Mouse (Mus musculus) megakaryocyte, embryonic 14.5 days (primary cell): Measurements from ENCODE around the gene Glis1. TPM values are rescaled to one million over a fixed set of nuclear protein-coding genes. Genes with fewer than 3 reads are reported as not detected.
A peak's percentile ranks its signal among the peaks of the same experiment; 100 is the strongest.

Source experiments
- H3K27me3 ChIP-seq: replicated peaks from 2 replicates; pipeline ENCODE3; 2012; ENCODE audit warnings: inconsistent platforms
- H3K36me3 ChIP-seq: replicated peaks from 2 replicates; pipeline ENCODE3; 2012; ENCODE audit warnings: low read length, inconsistent platforms, mixed read lengths
- H3K4me1 ChIP-seq: 2 replicates; pipeline ENCODE4 v1.6.1; 2012; ENCODE audit warnings: inconsistent platforms
- H3K4me3 ChIP-seq: replicated peaks from 2 replicates; pipeline ENCODE3; 2012; ENCODE audit warnings: moderate library complexity, mild to moderate bottlenecking, inconsistent platforms
- H3K9me3 ChIP-seq: 2 replicates; pipeline ENCODE4 v1.6.1; 2012; ENCODE audit warnings: inconsistent platforms
- FLI1 ChIP-seq: IDR thresholded peaks from 2 replicates; pipeline ENCODE4 v1.6.1; 2012; ENCODE audit warnings: low read length, inconsistent platforms, mixed read lengths
- GATA1 ChIP-seq: IDR thresholded peaks from 3 replicates; pipeline ENCODE4 v1.6.1; 2012; ENCODE audit warnings: mixed read lengths, low read length, inconsistent platforms, borderline replicate concordance
- polyA plus RNA-seq: library from polyadenylated mRNA; stranded (reverse); fragments of >175 nt; gene quantifications from 2 replicates; pipeline ENCODE4 v1.2.3, GENCODE M21; 2012; ENCODE audit warnings: low replicate concordance; ENCODE audit not compliant: insufficient read depth

Gene Glis1
- polyA plus RNA-seq, 1 experiment, result 0.68 TPM

DNA sequence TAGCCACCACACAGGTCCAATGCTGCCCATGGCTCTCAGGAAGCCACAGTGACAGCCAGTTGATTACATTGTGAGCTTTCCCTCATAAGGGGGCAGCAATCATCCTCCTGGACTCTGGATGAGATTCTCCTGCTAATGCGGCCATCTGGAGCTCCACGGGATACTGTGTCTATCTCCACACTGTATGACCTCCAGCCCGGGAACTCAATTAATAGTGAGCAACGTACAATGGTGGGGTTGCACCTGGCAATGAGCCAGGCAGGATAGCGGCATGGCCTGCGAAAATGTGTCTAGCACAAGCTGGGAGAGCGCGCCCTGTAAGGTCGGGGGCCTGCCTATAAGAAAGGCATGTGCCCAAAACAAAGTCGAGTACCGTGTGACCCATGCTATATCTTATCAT lies 226.3 kb downstream of the Glis1 start:
- peaks cover 49% of the 10 kb centered on the region for H3K27me3 ChIP-seq
- H3K36me3 ChIP-seq, result no peaks in the 10 kb centered on the region
- no peaks in the 10 kb centered on the region for H3K4me1 ChIP-seq
- no peaks in the 10 kb centered on the region for H3K9me3 ChIP-seq
- no peak overlapping the region for H3K4me3 ChIP-seq
- TF ChIP-seq GATA1 (no peak), FLI1 (no peak)

DNA sequence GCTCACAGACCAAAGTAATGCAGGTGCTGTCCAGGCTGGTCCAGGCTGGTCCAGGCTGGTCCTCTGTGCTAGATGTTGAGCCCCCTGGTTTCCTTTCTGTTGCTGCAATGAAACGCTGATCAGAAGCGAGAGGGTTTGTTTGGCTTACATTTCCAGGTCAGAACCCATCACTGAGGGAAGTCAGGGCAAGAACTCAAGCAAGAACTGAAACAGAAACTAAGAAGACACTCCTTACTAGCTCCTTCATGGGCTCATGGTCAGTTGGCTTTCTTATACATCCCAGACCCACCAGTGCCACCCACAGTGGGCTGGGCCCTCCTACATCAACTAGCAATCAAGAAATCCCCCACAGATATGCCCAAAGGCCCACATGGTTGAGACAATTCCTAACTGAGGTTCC lies 234.1 kb downstream of the Glis1 start:
- no peak overlapping the region for H3K4me3 ChIP-seq
- H3K36me3 ChIP-seq, result no peaks in the 10 kb centered on the region
- no peaks in the 10 kb centered on the region for H3K4me1 ChIP-seq
- H3K9me3 ChIP-seq, result no peaks in the 10 kb centered on the region
- peaks cover 56% of the 10 kb centered on the region for H3K27me3 ChIP-seq
- TF ChIP-seq FLI1, result no peak
- TF ChIP-seq GATA1, result no peak

DNA sequence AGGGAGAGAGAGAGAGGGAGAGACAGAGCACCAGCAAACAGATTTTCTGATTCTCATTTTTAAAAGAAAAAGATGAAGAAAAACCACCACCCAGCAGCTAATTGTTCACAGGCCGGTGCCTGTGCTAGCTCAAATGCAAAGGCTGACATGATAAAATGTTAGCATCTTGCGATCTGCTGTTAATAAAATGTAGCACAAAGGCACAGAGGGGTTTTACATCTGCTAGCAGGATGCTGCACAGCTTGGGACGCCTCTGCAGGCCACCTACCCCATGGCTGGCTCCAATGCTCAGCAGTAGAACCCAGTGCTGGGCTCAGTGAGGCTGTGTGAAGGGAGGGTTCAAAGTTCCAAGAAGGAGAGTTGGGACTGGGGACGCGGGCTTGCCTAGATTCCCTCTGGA lies 236.3 kb downstream of the Glis1 start:
- no peaks in the 10 kb centered on the region for H3K9me3 ChIP-seq
- TF ChIP-seq GATA1 (no peak), FLI1 (no peak)

DNA sequence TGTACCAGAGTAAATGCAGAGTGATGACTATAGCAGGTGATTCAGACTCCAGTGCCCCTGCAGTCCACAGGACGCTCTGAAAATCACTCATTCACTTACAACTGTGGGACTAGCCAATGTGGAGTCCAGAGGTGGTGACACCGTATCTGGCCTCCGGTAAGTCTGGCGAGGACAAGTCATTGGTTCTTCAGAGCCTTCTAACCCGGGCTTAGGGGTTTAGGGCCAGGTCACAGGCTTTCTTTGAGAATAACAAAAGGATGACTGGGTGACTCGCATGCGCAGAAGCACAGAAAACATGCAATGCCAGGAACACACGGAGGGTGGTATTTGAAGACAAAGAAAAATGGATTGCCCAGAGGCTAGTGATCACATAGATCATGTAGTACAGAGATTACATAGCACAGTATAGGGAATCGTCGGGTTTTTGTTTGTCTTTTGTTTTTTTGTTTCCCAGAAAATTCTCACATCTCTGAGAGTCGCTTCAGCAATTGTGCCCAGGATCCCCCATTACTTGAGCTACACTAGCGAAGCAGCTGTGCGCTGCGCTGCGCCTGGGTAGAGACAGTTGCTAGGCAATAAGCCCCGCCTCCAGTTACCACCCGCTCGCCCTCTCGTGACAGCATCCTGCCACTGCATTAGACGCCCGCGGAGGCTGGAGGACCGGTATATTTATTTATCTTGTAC lies 239.4 kb downstream of the Glis1 start:
- Histone ChIP-seq H3K4me3 (peak overlapping the region; percentile 69), H3K9me3 (no peaks in the 10 kb centered on the region), H3K27me3 (peaks cover 81% of the 10 kb centered on the region), H3K4me1 (peaks cover 6% of the 10 kb centered on the region; the same call in 1 of the 2 replicates), H3K36me3 (no peaks in the 10 kb centered on the region)
- no peak for TF ChIP-seq FLI1

More for the DNA sequence above, 236.3 kb downstream of the Glis1 start:
- Histone ChIP-seq H3K36me3 (no peaks in the 10 kb centered on the region), H3K4me3 (no peak overlapping the region), H3K27me3 (peaks cover 74% of the 10 kb centered on the region), H3K4me1 (peaks cover 6% of the 10 kb centered on the region; the same call in 1 of the 2 replicates)

DNA sequence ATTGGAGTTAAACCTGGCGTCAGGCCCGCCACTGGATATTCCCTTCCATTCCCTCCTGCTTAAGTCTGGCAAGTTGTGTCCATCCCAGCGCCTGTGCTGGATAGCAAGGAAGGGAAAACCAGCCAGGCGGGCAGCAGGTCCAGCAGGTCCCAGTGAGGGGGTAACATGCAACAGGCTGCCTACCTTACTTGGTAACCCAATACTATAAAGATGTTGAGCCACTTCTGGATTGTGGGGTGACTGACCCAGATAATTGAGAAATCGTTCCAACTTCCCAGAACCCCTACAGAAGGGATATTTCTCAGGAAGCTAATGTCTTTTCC lies 239.9 kb downstream of the Glis1 start:
- H3K36me3 ChIP-seq, result no peaks in the 10 kb centered on the region
- peaks cover 6% of the 10 kb centered on the region; the same call in 1 of the 2 replicates for H3K4me1 ChIP-seq
- H3K4me3 ChIP-seq, result no peak overlapping the region
- no peaks in the 10 kb centered on the region for H3K9me3 ChIP-seq
- TF ChIP-seq FLI1 (no peak), GATA1 (no peak)
- H3K27me3 ChIP-seq, result peaks cover 82% of the 10 kb centered on the region

DNA sequence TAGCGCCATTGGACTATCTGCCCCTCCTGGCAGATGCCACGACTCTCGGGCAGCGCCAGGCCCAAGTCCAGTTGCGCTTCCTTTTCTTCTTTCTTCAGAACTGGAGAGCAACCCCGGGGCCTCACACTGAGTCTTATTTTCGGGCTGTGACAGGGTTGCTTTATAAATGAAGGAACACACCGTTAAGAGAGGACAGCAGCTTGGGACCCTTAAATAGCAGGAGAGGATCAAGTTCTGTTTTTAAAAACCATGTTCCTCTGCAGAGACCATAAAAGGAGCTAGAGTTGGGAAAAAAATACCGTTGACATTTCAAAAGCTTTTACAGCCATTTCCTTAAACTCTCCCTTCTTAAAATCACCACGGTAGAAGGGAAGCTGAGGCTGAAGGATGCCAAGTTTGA lies 241.3 kb downstream of the Glis1 start:
- Histone ChIP-seq H3K4me1 (peaks cover 6% of the 10 kb centered on the region; the same call in 1 of the 2 replicates), H3K9me3 (no peaks in the 10 kb centered on the region), H3K4me3 (no peak overlapping the region), H3K27me3 (peaks cover 85% of the 10 kb centered on the region), H3K36me3 (no peaks in the 10 kb centered on the region)
- TF ChIP-seq GATA1, result no peak
- no peak for TF ChIP-seq FLI1

DNA sequence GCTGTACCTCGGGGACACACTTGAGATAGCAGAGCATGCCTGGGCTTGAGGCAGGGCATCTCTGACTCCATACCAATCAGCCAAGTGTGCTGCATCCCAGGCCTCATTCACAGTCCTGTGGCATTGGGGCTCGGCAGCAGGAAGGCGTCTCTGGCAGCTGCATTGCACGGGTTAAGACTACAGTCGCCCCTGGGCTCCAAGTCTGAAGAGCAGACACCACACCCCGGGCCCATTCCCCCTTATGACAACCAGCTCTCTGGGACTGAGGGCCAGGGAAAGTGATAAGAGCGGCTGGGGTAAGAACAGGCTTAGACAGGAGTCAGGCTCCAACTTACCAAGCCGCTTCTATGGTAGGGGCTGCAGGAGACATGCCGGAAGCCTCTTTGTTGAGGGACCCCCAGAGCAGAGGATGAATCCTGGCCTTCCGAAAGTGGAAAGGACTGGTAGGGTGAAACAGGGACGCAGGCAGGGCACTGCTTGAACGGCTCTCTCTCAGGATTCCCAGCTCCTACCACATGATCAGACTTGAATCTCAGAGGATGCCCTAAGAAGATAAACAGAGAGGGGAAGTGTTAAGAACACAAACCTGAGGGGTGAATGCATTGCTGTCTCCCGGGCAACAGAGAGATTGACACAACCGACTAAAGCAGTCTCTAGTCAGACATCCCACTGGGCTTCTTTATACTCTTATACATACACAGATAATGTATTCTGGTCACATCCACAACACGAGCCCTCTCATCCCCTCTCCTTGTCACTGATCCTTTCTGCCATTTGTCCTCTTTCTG lies 246.1 kb downstream of the Glis1 start:
- TF ChIP-seq FLI1 (no peak), GATA1 (no peak)
- Histone ChIP-seq H3K27me3 (peaks cover 64% of the 10 kb centered on the region), H3K36me3 (no peaks in the 10 kb centered on the region), H3K4me1 (no peaks in the 10 kb centered on the region; the same call in 1 of the 2 replicates), H3K9me3 (no peaks in the 10 kb centered on the region), H3K4me3 (no peak overlapping the region)

DNA sequence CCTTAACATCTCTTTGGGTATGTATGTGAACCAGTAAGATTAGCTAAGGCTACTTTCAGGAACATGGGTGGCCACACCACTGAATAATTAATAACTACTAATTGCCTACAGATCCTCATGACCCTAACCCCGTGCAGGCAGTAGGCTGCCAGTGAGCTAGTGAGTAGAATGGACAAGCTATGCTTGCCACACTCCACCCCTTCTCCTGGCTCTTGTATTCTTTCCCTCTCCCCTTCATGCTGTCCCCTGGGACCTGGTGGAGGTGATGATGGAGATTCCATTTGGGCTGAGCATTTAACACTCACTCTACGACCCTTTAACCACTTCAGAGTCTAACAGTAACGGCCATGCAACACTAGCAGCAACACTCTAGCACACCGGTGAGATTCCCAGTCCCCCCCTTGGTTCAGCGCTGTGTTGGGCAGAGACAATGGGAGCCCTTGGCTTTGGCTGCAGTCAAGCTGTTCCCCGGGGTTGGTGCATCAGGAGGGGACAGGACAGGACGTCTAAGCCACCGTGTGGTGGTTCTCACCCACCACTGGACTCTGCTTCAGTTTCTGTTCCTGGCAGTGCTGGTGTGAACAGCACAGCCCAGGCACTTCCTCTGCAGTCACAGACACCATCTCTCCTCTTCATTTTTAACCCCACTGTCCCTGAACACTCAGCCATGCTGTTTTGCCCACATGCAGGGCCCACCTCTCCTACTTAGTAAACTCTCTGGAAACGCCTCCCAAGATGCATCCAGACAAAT lies 246.9 kb downstream of the Glis1 start:
- Histone ChIP-seq H3K4me3 (no peak overlapping the region), H3K4me1 (no peaks in the 10 kb centered on the region; the same call in 1 of the 2 replicates), H3K27me3 (peaks cover 63% of the 10 kb centered on the region), H3K9me3 (no peaks in the 10 kb centered on the region), H3K36me3 (no peaks in the 10 kb centered on the region)
- TF ChIP-seq FLI1 (no peak), GATA1 (no peak)

DNA sequence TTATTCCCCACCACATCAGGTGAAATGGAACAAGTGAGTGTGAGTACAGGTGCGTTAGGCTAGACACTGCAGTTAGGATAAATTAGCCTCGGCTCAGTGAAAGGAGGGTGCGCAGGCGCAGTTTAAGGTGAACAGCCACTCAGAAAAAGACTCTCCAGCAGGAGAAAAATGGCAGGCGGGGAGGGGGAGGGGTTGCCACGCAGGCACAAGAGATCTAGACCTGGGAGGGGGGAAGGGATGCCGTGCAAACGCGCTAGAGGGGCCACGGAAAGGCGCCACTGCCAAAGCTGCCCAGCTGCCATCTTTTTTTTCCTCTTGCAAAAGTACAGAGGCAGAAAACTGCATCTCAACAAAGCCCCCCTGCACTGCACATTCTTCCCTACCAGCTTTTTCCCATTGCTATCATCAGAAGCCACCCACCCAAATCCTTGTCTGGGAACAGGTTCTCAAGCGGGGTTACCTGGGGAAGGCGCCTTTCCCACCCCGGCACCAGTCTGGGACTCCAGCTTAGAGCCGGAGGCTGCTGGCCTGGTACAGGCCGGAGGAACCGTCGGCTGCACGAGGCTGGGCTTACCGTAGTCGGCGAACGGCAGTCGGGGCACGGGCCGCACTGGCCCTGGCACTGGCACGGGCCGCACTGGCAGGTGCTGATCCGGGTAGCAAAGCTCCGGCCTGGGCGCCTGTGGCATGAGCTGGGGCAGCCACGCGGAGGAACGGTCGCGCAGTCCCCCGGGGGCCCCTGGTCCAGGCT lies 248.8 kb downstream of the Glis1 start:
- TF ChIP-seq GATA1 (no peak), FLI1 (no peak)
- H3K4me1 ChIP-seq, result peaks cover 3% of the 10 kb centered on the region
- peaks cover 61% of the 10 kb centered on the region for H3K27me3 ChIP-seq
- no peak overlapping the region for H3K4me3 ChIP-seq
- H3K9me3 ChIP-seq, result no peaks in the 10 kb centered on the region
- no peaks in the 10 kb centered on the region for H3K36me3 ChIP-seq
